Mouse (Mus musculus): ENCODE results near the gene C1qtnf6. TPM values are rescaled to one million over a fixed set of nuclear protein-coding genes. Genes with fewer than 3 reads are reported as not detected.

The C1qtnf6 gene
- total RNA-seq, 4 experiments from 2014 or later, result 8.2 to 12.6 (median 9.5) TPM

DNA sequence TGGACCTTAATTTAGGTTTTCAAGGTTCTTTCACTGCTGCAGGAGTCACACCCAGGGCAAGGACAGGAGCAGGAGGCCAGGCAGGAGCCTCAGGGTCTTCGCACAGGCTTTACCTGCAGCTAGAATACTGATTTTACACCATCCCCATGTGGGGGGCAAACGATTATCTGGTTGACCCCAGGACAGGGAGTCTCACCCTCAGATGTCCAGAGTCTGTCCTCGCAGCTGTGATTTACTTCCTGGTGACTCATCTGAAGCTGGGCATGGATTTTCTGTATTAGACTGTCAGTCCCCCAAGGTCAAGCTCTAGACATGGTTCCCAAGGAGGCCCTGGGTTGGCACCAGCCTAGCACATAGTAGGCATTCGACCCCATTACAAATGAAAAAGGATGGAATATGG is 14.8 kb upstream of the C1qtnf6 start:
- no peak for DNase-seq (ENCODE audit: low spot score)

DNA sequence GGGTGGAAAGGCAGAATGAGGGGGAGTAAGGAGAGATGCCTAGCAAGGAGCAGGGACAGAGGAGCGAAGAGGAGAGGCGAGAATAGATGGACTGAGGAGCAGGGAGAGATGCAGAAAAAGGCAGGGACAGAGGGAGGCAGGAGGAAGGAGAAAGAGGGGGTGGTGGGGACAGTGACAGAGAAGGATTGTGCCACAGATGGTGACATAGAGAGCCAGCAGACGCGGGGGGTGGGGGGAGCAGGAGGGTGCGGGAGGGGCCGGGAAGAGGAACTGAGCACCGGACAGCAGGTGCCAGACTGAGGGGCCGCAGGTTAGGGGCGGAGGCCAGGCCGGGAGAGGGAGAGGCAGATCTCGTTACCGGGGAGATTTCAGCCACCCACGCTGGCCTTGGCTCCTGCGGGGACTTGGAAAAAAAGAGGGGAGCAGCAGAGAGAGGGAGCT is 13.4 kb upstream of the C1qtnf6 start, which contains the start of gene Sstr3:
Gene Sstr3, minus strand, starts transcription at position 125 of the 441 bp plus-strand sequence.
- no peak for DNase-seq (ENCODE audit: low spot score)

DNA sequence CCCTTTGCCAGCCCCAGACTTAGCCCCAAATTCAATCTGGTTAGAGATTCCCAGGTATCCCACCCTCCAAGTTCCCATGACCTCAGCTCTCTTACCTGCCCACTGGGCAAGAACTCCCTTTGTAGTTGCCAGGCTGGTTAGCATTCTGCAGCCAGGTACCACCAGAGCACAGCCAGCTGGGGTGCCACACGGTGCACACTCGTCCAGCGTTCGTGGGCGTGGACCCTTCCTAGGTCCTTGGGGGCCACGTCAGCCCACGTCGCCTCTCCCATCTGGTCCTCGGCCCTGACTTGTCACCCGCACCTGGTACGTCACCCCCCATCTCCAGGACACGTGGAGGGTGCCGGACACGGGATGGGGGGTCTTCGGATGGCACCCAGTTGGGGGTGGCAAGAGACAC is 12.8 kb upstream of the C1qtnf6 start:
- no peak for DNase-seq (ENCODE audit: low spot score)

DNA sequence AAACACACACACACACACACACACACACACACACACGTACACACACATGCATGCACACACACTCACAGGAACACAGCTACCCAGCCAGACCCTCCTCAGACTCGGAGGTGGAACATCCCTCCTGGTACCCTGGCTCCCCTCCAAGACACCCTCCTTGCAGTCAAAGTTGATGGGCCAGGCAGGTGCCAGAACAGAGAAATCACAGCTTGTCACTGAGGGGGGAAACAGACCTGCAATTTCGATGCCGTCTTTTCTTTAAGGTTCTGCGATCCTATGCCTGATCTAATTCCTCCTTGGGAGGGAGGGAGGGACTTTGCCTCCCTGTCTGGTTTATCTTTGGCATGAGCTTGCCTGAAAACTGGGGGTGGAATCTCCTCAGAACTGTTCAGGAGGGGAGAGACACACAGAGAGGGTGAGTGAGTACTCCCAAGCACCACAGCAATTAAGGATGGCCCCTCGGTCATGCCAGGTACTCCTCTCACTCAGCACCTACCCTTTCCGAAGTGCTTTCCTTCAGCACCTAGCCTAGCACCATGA is 11.6 kb upstream of the C1qtnf6 start:
- DNase-seq (ENCODE audit: low spot score), result no peak

DNA sequence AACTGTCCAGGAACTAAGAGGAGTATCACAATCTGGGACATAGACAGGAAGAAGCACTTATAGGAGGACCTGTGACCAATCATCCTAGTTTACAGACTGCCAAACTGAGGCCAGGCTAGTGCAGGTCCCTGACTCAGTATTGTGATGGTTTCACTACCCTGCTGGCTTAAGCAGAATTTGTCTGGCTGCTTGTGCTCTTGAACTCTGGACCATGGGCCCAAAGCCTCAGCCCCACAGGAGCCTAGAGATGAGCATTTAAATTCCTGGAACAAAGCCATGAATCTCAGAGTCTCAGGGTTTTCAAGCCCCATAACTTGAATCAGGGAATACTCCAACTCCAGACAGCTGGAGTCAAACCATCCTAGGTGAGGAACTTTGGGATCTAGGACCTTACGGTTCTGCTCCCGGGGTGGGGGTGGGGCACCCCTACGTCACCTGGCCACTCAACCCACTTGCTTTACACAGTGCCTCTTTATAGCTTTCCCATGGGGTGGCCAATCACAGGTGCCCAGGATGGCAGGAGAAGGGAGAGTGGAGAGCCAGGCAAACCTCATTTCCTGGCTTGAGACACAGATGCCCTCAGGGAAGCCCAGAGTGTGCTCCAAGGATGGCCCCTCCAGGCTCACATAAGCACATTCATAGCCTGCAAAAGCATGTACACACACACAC is 11.0 kb upstream of the C1qtnf6 start:
- no peak for DNase-seq (ENCODE audit: low spot score)

DNA sequence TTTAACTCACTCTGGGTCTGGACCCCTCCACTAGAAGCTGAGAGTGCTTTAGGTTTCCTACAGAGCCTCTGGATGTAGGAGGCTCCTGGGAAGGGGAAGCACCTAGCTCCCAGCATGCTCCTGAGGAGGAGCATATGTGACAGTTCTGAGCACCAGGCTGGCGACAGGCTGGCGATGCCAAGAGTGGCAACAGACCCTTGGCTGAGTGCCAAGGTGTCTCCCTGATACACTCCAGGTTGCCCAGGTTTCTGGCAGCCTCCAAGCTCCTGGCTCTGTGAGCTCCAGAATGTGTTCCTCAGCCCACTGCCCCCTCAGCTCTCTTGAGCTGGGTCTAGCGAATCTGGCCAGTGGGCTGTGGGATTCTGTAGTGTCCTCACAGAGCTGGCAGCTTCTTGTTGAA is 10.4 kb upstream of the C1qtnf6 start:
- DNase-seq (ENCODE audit: low spot score), result no peak

DNA sequence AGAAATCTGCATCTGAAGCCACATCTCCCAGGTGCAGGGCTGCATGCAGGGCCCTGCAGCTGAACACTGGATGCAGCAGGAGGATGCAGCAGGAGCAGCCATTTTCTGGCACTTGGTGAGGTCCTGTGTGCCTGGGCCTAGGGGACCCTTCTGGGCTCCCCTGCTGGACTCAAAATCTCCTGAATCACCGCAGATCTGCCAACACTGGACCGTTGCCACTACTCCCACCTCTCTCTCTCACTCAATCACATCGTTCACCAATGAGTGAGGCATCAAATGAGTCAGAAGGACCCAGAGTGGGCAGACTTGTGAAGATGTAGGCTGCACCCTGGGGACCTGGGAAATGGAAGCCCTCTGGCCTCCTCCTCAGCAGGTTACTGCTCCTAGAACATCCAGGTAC is 9.8 kb upstream of the C1qtnf6 start:
- DNase-seq (ENCODE audit: low spot score), result no peak

DNA sequence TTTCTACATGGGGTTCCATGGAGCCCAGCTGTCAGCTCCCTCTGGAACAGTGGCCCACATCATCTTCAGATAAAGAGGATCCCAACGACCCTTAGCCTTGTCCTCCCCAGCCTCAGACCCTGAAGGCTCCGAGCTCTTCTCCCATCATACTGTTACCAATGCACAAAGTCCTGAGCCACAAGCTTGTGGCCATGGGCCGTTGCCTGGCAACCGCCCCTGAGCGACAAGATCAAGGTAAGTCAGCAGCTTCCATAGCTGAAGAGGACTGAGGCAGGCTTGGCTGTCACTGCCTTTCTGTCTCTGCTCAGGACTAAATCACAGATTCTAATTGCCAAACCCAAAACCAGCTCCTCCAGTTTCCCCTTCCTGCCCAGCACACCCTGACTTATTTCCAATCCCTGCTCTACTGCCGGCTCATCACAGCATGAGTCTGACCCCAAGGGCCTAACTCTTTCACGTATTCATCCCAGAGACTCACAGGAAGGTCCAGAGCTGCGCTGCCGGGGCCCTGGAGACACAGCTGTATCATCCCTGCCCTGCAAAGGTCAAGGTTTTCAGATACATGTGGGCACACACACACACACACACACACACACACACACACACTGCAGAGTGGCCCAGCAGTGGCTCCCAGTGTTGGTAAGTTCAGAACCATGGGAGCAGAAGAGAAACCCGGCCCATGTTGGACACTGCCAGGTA is 4.7 kb upstream of the C1qtnf6 start:
- DNase-seq (ENCODE audit: low spot score), result no peak

DNA sequence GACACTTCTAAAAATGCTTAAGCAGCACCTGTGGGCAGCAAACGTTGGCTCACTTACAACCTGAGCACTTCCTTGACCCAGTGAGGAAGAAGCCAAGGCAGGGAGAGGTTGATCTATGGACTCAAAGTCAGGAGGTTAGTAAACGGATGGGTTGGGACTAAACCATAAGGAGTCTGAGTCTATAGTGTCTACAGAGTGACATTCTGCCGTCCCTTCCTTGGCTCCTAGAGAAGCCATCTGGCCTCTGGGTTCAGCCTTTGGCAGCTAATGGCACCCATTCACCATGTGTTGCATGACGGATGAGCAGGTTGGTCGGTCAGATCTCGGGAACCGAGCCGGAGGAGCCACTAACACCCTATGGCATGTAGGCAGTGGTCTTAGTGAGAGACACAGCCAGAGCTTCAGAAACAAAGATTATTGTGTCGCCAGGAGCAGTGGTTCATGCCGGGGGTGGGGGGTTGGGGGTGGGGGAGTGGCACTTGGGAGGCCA is 2.2 kb upstream of the C1qtnf6 start:
- DNase-seq (ENCODE audit: low spot score), result no peak

DNA sequence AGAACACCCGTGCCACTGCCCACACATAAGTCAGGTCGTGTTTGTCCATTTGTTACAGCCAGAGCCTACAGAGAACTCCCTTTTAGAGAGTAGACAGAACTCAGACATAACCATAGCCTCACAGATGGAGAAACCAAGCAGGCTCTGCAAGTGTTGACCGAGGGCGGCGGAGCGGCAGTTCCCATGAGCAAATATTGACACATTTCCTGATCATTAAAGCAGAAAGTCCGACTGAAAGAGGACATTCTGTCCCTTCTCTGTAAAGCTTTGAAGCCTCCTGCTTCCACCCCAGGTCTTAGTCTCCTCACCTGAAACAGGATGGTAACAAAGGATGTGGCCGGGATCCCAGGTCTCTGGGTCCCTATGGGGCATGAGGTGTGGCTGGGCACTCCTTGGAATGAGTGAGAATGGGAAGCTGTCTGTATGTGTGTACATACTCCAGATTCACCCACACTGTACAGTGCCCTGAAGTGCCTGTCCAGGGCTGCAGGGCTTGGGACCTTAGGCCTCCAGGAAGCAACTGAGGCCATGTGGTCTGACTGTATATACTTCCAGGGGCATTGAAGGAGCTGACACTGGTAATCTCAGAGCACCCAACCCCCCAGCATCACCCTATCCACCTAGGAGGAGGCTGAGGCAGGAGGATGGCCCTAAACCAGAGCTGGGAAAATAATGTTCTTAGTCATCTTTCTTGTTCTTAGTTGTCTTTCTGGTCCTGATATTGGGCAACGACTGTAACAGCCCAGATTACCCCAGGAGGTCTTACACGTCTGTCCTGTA is 1.5 kb upstream of the C1qtnf6 start:
- no peak for DNase-seq (ENCODE audit: low spot score)

DNA sequence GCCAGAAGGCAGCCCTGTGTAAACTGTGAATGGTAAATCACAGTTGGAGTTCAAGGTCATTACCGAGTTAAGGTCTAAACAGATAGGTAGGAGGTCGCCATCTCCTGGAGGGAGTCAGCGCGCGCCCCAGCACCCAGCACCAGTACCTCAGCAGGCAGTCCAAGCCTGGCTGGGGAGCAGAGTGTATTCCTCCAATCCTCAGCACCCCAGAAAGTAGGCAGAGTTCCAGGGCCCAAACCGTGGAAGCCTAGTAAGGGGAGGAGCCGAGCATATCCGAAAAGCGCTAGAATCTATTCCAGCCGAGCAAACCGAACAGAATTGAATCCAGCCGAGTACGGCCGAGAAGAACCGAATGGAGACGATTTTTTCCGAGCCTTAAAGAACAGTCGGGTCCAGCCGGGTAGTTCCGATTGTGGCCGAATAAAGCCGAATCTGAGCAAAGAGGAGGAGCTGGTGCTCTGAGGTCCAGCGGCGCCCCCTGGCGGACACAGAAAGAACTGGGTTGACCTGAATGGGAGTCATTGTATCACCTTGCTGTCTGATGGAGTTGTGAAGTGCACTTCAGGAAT is 769 bp upstream of the C1qtnf6 start:
- peak; percentile 99 for DNase-seq (ENCODE audit: low spot score)

DNA sequence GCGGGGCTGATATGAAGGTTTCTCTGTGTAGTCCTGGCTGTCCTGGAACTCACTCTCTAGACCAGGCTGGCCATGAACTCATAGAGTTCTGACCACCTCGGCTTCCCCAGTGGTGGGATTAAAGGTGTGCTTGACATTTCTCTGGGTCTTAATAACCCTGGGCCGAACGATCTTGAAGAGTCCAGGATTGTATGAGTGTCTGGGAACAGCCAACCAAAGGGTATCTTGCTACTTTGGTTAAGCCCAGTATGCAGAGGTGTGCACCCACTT is 170 bp upstream of the C1qtnf6 start:
- DNase-seq (ENCODE audit: low spot score), result no peak

DNA sequence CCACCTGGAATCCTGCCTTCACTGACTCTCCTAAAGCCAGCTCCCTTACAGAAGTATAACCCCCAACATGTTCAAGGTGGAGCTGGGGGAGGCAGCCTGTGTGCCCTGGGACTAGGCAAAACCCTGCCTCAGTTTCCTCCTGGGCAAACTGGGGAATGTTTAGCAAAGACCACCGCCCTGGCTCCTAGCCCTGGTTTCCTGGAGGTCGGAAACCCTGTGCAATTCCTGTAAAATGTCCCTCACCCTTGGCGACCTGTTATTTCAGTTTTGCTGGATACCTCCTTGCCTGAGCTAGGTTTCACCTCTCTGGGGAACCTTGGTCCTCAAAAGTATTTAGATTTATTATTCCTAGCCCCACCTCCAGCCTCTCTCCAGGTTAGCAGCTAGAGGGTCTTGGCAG is 1.1 kb downstream of the C1qtnf6 start:
- DNase-seq (ENCODE audit: low spot score), result peak; percentile 19

DNA sequence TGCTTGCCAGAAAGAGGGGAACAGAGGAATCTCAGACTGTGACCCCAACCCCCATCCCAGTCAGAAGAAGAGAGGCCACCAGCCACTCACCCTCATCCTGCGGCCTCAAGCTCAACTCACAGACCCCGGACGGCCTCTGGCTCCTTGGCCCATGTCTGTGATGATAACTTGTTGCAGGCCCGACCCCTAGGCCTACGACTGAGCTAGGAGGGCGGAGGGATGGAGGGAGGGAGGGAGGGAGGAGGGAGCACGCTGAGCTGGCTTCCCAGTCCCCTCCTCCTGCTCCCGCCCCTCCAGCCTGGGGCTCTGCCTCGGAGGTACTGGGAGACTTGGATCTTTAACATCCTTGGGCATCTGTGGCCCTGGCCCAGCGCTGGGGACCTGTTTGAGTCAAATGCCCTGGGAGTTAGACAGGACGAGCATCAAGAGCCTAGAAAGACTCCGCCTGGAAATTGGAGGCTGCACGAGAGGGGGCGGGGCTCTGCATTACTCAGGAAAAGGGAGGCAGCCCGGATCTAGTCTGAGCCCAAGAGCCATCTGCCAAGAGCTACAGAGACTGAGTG is 1.7 kb downstream of the C1qtnf6 start:
- DNase-seq (ENCODE audit: low spot score), result peak; percentile 82

DNA sequence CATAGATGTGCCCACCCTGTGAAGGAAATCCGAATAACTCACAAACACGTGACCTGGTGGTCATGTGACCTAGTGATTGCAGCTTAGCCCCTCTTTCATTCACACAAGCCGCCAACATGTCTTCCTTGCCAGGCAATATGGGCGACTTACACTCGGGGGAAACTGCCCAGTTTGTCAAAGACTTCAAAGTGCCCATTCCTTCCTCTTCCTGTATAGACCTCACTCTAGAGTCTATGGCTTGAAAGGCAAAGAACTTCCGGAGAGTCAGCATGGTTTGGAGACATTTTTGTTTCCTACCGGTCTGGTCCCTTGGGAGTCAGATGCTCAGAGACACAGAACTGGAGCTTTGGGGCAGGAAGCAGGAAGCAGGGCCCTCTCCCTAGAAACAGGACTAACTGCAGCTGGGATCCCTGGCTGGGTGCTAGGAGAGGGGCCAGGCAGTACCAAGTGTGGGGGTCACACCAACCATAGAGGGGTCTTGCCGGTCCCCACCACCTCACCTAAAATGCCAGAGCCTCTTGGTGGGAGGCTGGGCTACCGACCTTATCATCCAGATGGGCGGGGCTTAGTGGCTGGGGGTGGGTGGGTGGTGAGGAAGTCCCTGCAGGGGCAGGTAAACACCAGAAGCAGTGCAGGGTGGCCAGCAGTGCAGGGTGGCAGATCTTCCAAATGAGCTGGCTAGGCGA is 2.3 kb downstream of the C1qtnf6 start:
- peak; percentile 81 for DNase-seq (ENCODE audit: low spot score)

DNA sequence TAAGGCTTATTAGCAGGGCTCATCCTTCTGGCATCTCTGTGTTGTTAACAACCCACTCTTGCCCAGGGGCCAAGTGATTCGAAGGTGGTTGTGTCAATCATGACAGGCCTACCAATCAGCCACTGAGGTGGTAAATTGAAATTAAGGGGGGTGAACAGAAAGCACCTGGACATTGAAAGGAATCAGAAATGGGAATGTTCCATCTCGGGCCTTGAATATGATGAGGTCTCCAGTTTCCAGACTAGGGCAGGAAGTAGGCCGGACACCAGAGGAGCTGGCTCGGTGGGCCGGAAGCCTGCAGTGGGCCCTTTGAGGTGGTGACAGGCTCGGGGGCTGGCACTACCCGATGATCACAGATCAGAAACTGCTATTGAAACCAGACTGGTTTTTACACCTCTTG is 3.2 kb downstream of the C1qtnf6 start:
- DNase-seq (ENCODE audit: low spot score), result peak; percentile 67

DNA sequence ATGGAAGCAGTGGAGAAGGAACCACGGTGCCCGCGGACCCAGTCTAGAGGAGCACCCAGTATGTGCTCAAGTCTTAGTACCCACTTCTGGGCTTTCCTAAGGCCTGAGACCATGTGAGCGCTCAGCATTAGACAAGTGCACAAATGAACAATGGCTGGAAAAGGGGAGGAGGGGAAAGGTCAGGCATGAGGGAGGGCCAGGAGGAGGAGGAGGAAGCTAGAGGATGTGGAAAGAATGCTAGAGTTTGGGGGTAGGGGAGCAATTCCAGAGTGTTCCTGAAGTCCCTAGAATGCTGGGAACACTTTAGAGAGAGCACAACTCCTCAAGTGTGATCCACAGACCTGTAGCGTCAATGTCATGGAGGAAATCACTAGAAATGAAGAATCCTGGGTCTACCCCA is 7.1 kb downstream of the C1qtnf6 start:
- no peak for DNase-seq (ENCODE audit: low spot score)

DNA sequence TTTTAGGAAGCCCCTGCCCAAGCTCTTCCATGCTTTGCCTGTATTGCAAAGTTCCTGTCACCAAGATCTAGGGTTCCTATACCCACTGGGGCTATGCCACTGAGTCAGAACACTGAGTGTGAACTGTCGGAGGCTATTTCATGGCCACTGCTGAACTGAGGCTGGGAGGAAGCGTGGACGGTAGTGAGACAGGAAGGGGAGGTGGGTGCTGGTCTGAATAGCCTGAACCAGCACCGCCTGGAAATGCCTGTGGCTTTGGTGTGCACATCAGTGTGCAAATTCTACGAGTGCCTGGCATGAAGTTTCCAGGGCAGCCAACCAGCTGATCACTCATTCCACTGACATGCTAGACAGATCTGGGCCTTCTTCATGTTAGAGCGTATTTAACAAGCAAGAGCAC is 9.3 kb downstream of the C1qtnf6 start:
- no peak for DNase-seq (ENCODE audit: low spot score)

DNA sequence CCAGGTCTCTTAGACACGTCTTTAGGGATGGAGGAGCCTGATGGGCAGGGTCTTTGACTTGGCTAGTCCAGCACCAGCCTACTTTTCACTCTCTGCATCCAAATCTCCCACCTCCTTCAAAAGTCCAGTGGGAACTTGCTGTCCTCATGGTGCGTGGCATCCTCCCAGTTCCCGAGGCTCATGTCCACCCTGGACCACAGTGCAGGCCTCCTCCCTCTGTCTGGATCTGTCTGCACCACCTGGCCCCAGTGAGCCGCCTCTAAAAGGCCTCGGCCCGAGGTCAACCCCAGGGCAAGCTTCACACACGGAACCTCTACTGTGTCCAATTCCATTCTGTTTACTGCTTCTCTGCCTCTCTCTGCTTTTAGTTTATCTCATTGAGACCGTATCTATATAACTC is 9.9 kb downstream of the C1qtnf6 start:
- peak; percentile 22 for DNase-seq (ENCODE audit: low spot score)

DNA sequence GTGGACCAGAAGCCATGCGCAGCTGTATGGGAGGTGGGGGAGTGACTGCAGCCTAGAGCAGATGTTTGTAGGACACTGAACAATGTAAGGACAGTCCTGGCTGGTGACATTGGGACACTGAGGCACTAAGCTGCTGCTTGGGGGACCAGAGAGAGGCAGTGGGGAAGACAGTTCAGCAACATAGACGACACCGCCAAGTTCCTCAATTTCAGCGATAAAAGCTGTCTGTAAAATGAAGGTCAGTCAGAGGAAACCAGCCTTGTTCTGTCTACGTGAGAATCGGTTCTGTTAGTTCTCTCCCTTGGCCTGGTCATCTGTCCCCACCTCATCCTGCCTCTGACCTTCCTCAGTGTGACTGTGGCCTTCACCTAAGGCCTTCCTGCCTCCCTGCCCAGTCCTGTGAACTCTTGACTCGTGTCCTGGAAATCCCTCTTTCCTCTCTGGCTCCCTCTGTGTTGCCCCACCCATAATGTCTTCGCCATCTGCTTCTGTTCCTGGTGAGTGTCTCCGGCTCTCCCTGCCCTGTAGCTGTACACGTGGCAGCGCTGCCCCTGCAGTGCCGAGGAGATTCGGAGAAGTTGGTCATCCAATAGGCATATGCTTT is 11.0 kb downstream of the C1qtnf6 start:
- DNase-seq (ENCODE audit: low spot score), result peak; percentile 89

DNA sequence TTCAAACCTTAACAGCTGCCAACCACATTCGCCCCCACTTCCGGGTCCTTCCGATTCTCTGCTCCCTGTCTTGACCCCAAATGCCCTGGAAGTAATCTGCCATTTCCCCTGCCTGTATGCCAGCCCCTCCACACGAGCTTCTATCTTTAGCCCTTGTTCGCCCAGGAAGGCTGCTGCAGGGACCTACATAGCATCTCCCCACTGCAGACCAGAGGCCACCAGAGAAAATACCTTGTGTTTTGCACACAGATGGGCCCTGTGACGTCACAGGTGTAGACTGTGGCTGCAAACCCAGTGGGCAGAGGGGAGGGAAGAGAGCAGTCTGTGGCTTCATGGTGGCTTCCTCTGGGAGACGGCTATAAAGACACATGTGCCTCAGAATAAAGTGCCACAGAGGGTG is 13.0 kb downstream of the C1qtnf6 start:
- no peak for DNase-seq (ENCODE audit: low spot score)
